Mouse (Mus musculus): ENCODE measurements at regions not wholly inside any gene's neighbourhood (a gene's known extent, or its start where the extent isn't known, plus 50 kb on each side); places are given as distances from the start of the nearest gene placed in this dataset.
"Not testable (repeated sequence)": the region's sequence is repeated elsewhere in the genome, so short reads cannot be mapped to it uniquely, and the experiment has no call there.

GRCm38 (mm10) chrX:50588892-50589291 lies 160.6 kb upstream of the Olfr1324 start:
- no peak for TF ChIP-seq CTCF (IDR thresholded peaks at IDR 0.05; ENCODE audit: low read depth)
- Histone ChIP-seq H3K4me1 (replicated peaks; ENCODE audit: insufficient read depth, low read length) (no peaks in the 10 kb centered on the region), H3K9me3 (replicated peaks; ENCODE audit: low read length) (no peaks in the 10 kb centered on the region), H3K9ac (ENCODE audit: low read depth, low read length) (no peak overlapping the region), H3K4me3 (replicated peaks; ENCODE audit: low read depth, low read length) (no peak overlapping the region), H3K27me3 (ENCODE audit: insufficient read depth, low read length) (no peaks in the 10 kb centered on the region), H3K36me3 (ENCODE audit: insufficient read depth, low read length) (peaks cover 7% of the 10 kb centered on the region; the same call in 1 of the 2 replicates), H3K27ac (no peak overlapping the region), H3K4me2 (ENCODE audit: low read length) (no peak overlapping the region)
- ATAC-seq (replicated peaks; ENCODE audit: low FRiP score, low read depth), result no peak
- no peak for DNase-seq (ENCODE audit: low spot score)
- WGBS, result 87% methylated on average over 6 of the region's 6 CpGs

DNA sequence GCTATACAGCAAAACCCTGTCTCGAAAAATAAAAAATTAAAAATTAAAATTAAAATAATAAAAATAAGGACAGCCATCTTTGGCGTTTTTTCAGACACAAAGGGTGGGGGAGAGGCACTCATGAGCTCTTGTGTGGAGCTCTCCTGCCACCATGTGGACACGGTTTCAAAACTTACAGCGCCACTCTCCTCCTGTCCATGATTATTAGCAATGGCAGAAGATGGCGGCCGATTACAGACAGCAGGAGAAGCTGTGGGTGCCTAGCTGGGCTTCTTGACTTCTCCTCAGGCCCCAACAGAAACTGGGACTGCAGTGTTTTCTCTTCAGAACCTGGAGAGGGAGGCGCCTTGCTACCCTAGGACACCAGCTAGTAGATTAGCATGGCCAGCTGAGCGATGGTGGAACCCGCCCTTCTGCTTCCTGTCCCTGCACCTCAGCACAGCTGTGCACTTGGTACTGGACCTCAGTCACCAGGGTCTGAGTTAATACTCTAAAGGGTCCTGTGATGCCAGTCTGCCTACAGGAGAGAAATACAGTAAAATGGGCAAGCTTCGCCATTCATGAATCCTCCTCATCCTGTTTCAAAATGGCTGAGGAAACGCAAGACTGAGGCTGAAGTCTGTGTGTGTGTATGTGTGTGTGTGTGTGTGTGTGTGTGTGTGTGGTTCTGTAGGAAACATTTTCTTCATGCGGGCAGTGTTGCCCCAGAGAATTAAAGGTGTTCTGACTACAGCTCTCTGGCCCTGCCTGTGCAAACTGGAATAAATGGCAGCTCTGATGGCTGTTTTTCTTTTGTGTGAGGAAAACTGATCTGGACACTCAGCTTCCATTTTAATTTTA lies 155.7 kb upstream of the Olfr1324 start:
- H3K9ac ChIP-seq (ENCODE audit: low read depth, low read length), result no peak overlapping the region
- H3K27me3 ChIP-seq (ENCODE audit: insufficient read depth, low read length), result no peaks in the 10 kb centered on the region
- 0 out of 2 replicates have a peak overlapping the region, but pooled peaks have one; percentile 27 for H3K4me2 ChIP-seq (ENCODE audit: low read length)
- WGBS, result 55% methylated on average over 12 of the region's 12 CpGs
- H3K27ac ChIP-seq, result no peak overlapping the region
- H3K4me3 ChIP-seq (replicated peaks; ENCODE audit: low read depth, low read length), result no peak overlapping the region
- no peak for ATAC-seq (replicated peaks; ENCODE audit: low FRiP score, low read depth)
- H3K36me3 ChIP-seq (ENCODE audit: insufficient read depth, low read length), result no peaks in the 10 kb centered on the region
- DNase-seq (ENCODE audit: low spot score), result peak; percentile 9
- no peaks in the 10 kb centered on the region for H3K4me1 ChIP-seq (replicated peaks; ENCODE audit: insufficient read depth, low read length)
- H3K9me3 ChIP-seq (replicated peaks; ENCODE audit: low read length), result no peaks in the 10 kb centered on the region
- peak; percentile 67 for TF ChIP-seq CTCF (IDR thresholded peaks at IDR 0.05; ENCODE audit: low read depth)

- Histone ChIP-seq H3K27me3 (ENCODE audit: insufficient read depth, low read length) (no peaks in the 10 kb centered on the region), H3K4me3 (replicated peaks; ENCODE audit: low read depth, low read length) (0 out of 2 replicates have a peak overlapping the region, but pooled peaks have one; percentile 14), H3K27ac (no peak overlapping the region), H3K4me1 (replicated peaks; ENCODE audit: insufficient read depth, low read length) (no peaks in the 10 kb centered on the region), H3K4me2 (ENCODE audit: low read length) (peak overlapping the region; percentile 32), H3K36me3 (ENCODE audit: insufficient read depth, low read length) (no peaks in the 10 kb centered on the region), H3K9me3 (replicated peaks; ENCODE audit: low read length) (no peaks in the 10 kb centered on the region), H3K9ac (ENCODE audit: low read depth, low read length) (no peak overlapping the region)
- DNase-seq (ENCODE audit: low spot score) (peak; percentile 24), ATAC-seq (replicated peaks; ENCODE audit: low FRiP score, low read depth) (no peak)
- 54% methylated on average over 7 of the region's 7 CpGs for WGBS
- TF ChIP-seq CTCF (IDR thresholded peaks at IDR 0.05; ENCODE audit: low read depth), result peak; percentile 64
Observed at GRCm38 (mm10) chrX:50580200-50580599, 151.9 kb upstream of the Olfr1324 start.

- ATAC-seq (replicated peaks; ENCODE audit: low FRiP score, low read depth) (no peak; the same call in 1 of the 2 replicates), DNase-seq (ENCODE audit: low spot score) (peak; percentile 52)
- H3K4me3 ChIP-seq (replicated peaks; ENCODE audit: low read depth, low read length), result 0 out of 2 replicates have a peak overlapping the region, but pooled peaks have one; percentile 18
- peak; percentile 72 for TF ChIP-seq CTCF (IDR thresholded peaks at IDR 0.05; ENCODE audit: low read depth)
- H3K9me3 ChIP-seq (replicated peaks; ENCODE audit: low read length), result no peaks in the 10 kb centered on the region
- H3K27ac ChIP-seq, result no peak overlapping the region
- no peaks in the 10 kb centered on the region for H3K36me3 ChIP-seq (ENCODE audit: insufficient read depth, low read length)
- H3K4me2 ChIP-seq (ENCODE audit: low read length), result peak overlapping the region; percentile 32
- H3K9ac ChIP-seq (ENCODE audit: low read depth, low read length), result no peak overlapping the region
- H3K4me1 ChIP-seq (replicated peaks; ENCODE audit: insufficient read depth, low read length), result no peaks in the 10 kb centered on the region
- WGBS, result 47% methylated on average over 7 of the region's 7 CpGs
- no peaks in the 10 kb centered on the region for H3K27me3 ChIP-seq (ENCODE audit: insufficient read depth, low read length)
Observed at GRCm38 (mm10) chrX:50576824-50577223, 148.5 kb upstream of the Olfr1324 start.

- not testable (repeated sequence) for H3K27me3 ChIP-seq (ENCODE audit: insufficient read depth, low read length); H3K9ac ChIP-seq (ENCODE audit: low read depth, low read length); H3K27ac ChIP-seq; H3K36me3 ChIP-seq (ENCODE audit: insufficient read depth, low read length); H3K4me1 ChIP-seq (replicated peaks; ENCODE audit: insufficient read depth, low read length); ATAC-seq (replicated peaks; ENCODE audit: low FRiP score, low read depth); H3K9me3 ChIP-seq (replicated peaks; ENCODE audit: low read length)
- peak overlapping the region; percentile 14; the same call in 1 of the 2 replicates for H3K4me3 ChIP-seq (replicated peaks; ENCODE audit: low read depth, low read length)
- 56% methylated on average over 14 of the region's 14 CpGs for WGBS
- H3K4me2 ChIP-seq (ENCODE audit: low read length), result 0 out of 2 replicates have a peak overlapping the region, but pooled peaks have one; percentile 15
- peak; percentile 70 for TF ChIP-seq CTCF (IDR thresholded peaks at IDR 0.05; ENCODE audit: low read depth)
- peak; percentile 46 for DNase-seq (ENCODE audit: low spot score)
Observed at GRCm38 (mm10) chrX:50572191-50573095, 144.1 kb upstream of the Olfr1324 start.

DNA sequence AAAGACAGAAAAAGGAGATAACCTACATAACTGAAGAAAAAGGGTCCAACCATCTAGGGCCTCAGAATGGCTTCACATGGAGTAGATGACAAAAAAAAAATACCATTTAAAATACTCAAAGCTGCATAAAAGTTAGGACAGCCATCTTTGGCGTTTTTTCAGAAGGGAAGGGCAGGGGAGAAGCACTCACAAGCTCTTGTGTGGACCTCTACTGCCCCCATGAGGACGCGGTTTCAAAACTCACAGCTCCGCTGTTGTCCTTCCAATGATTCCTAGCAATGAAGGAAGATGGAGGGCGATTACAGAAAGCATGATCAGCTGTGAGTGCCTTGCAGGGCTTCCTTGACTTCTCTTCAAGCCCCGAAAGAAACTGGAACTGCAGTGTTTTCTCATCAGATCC lies 140.8 kb upstream of the Olfr1324 start:
- Histone ChIP-seq H3K4me3 (replicated peaks; ENCODE audit: low read depth, low read length) (no peak overlapping the region), H3K27ac (no peak overlapping the region), H3K4me1 (replicated peaks; ENCODE audit: insufficient read depth, low read length) (no peaks in the 10 kb centered on the region), H3K9me3 (replicated peaks; ENCODE audit: low read length) (no peaks in the 10 kb centered on the region), H3K27me3 (ENCODE audit: insufficient read depth, low read length) (no peaks in the 10 kb centered on the region), H3K4me2 (ENCODE audit: low read length) (no peak overlapping the region), H3K9ac (ENCODE audit: low read depth, low read length) (no peak overlapping the region), H3K36me3 (ENCODE audit: insufficient read depth, low read length) (no peaks in the 10 kb centered on the region)
- ATAC-seq (replicated peaks; ENCODE audit: low FRiP score, low read depth), result no peak
- TF ChIP-seq CTCF (IDR thresholded peaks at IDR 0.05; ENCODE audit: low read depth), result peak; percentile 62
- 47% methylated on average over 6 of the region's 6 CpGs for WGBS
- peak; percentile 24 for DNase-seq (ENCODE audit: low spot score)
